Mouse (Mus musculus) C3H10T1/2 (cell line): ENCODE data around the gene Icos. TPM values are rescaled to one million over a fixed set of nuclear protein-coding genes. Genes with fewer than 3 reads are reported as not detected.

ENCODE experiments used
- polyA plus RNA-seq, 2 experiments: library from polyadenylated mRNA; unstranded; fragments of >200 nt; fragmentation: generic; extraction: Trizol; gene quantifications; one replicate each; pipeline ENCODE4 v1.2.1; 2012; ENCODE audit warnings: missing spikeins in 2 of 2

Gene Icos
- not detected for polyA plus RNA-seq

GRCm38 (mm10) chr1:60977641-60978040 lies at the start of gene Icos:
Gene Icos (plus strand): TSS chr1:60977927.

Other genes starting within 250 kb of the Icos start
- not detected for gene Ctla4, start 90.9 kb upstream of the Icos start, polyA plus RNA-seq